Mouse (Mus musculus): Measurements from ENCODE around the gene Gzmm. TPM values are rescaled to one million over a fixed set of nuclear protein-coding genes. Genes with fewer than 3 reads are reported as not detected.

Gzmm gene
- 1 to 10 TPM; 1.2 to 2.0 TPM for total RNA-seq (2023)

DNA sequence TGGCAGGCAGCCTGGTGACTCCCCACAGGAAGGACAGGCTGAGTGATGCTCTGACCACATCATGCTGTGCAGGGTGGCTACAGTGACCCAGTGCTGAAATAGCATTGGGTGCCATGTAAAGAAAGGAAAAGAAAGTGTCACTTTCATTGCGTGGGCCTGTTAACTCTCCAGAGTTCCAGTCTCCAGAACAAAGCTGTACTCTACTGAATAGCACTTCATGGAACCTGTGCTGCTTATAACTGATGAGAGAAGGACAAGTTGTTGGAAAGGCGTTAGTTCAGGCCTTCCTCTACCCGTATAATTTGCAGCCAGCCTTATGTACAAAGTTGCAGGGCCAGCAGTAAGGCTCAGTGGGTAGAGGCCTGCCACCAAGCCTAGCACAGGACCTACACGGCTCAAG is at the start of gene Gzmm:
Gene Gzmm (plus strand): TSS at position 301 of the 400 bp plus-strand sequence.

DNA sequence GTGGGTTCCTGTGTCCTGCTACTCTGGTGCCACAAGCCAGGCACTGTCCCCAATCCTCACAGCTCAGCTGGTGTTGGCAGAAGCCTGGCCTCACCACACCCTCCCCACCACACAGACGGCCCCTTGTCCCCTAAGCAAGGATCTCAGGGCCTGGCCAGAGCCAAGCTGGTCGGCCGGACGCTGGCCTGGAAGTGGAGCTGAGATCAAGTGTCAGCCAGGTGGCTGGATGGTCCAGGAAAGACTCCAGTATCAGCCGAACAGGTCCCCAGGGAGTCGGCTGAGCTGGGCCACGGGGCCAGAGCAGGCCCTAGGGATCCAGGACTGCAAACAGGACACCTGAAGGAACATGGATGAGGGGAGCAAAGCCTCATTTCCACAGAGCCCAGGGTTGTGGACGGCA is 43.1 kb upstream of the Gzmm start, which contains the start of gene Odf3l2:
Gene Odf3l2 (minus strand): TSS at position 28 of the 400 bp plus-strand sequence.

DNA sequence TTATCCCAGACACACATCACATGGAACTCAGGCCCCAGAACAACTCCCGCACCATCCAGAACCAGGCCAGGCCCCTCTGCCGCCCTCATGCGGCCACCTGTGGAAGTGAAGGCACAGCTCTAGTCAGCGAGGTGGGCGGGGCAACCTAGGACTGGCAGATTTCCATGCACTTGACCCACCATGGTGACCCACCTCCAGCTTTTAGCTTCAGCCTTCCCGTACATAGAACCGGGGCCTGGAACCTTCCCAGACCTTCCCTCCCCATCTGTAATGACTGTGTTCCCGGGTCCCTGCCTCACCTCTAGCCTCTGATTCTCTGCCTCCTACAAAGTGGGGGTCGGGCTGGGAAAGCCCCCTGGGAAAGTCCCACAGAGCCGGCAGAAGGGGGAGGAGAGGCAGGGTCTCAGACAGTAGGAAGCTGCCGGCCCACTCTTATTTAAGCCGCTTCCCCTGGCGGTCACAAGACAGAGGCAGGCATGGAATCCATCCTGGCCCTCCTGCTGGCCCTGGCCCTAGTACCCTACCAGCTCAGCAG is 24.6 kb upstream of the Gzmm start, which contains the start of gene Madcam1:
Gene Madcam1 (plus strand): TSS at position 429 of the 535 bp plus-strand sequence.

DNA sequence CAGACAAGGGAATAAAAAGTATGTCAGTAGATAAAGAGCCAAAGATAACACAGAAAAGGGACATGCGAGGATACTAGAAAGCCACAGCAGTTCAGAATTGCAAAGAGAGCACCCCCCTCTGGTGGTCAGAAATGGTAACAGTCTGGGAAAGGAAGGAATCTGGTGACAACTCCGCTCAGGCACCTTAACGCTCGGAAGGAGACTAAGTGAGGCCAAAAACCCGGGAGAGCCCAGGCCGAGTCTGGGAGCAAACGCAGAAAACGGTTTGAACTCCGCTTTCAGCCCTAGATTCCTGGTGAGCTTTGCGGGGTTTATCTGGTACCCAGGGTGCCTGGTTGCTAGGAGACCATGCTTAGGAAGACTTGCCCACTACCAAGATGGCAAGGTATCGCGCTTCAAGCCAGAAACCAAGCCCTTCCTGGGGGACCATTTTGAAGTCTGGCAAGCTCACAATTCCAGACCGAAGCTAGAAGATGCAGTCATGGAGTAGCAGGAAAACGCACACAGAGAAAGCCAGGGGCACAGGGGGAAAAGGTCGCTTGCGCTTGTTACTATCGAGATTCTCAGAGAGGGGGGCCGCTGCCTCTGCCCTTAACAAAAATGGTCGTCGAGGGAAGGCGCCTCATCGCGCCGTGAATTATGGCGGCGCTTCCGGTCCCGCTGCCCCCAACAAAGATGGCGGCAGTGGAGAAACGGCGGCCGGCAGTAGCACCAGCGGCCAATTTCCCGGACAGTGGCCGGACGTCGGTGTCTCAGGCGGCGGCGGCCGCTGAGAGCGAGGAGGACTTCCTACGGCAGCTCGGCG is 19.8 kb upstream of the Gzmm start, which contains the start of gene Tpgs1:
Gene Tpgs1 (plus strand): TSS at position 599 of the 805 bp plus-strand sequence.

DNA sequence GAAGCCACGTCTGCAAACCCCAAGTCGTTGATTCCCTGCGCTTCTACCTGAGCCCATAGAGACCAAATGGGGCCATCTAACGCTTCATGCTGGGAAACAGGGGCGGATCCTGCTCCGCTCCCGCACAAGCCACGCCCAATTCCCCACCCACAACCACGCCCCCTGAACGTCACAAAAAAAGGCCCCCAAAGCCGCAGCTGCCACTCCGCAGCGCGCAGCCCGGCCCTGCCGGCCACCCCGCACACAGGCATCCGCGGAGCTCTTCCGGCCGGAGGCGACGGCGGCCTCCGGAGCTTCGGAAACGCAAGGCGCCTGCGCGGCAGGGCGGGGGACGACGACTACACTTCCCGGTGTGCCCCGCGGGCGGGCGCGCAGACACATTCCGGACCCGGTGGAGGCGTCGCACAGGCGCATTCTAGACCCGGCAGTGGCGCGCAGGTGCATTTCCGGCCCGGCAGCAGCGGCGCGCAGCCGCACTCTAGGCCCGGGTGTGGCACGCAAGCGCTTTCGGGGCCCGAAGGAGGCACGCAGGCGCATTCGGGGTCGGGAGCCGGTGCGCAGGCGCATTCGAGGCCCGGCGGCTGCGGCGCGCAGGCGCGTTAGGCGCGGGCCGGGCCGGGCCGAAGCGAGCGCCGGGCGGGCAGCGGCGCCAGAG is 7.1 kb upstream of the Gzmm start, which contains the start of gene Cdc34:
Gene Cdc34 (plus strand): TSS at position 605 of the 655 bp plus-strand sequence.

DNA sequence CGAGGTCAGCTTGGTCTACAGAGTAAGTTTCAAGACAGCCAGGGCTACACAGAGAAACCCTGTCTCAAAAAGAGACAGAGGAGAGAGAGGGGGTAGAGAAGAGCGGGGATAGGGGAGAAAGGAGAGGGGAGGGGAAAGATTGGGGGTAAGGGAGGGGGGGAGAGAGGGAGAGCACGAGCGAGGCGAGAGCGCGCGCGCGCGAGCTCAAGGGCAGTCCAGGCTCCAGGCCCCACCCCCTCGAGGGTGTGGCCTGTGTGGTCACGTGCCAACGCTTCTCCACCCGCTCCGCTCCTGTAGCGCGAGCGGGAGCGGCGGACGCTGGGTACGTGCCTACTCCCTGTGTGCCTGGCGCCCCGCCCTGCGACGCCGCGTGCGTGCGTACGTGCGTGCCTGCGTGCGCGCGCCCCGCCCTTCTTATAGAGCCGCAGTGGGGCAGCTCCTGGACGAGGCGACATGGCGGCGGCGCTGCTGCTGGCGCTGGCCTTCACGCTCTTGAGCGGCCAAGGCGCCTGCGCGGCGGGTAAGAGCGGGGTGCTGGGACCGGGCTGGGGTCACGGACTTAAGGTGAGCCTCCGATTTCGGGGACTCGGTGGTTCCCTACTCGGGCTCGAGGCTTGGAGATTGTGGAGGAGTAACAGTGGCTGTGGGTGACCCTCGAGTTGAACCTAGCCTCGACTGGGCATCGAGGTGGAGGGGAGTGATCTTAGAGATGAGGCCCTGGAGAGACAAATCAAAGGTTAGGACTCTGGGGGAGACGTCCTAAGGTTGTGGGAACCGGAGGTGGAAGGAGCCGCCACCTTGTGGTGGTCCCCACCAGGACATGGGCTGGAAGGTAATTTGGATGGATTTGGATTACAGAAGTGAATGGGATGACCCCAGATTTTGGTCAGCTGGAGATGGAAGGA is 15.5 kb downstream of the Gzmm start, which contains the start of gene Bsg:
Gene Bsg (plus strand): TSS at position 427 of the 905 bp plus-strand sequence.

DNA sequence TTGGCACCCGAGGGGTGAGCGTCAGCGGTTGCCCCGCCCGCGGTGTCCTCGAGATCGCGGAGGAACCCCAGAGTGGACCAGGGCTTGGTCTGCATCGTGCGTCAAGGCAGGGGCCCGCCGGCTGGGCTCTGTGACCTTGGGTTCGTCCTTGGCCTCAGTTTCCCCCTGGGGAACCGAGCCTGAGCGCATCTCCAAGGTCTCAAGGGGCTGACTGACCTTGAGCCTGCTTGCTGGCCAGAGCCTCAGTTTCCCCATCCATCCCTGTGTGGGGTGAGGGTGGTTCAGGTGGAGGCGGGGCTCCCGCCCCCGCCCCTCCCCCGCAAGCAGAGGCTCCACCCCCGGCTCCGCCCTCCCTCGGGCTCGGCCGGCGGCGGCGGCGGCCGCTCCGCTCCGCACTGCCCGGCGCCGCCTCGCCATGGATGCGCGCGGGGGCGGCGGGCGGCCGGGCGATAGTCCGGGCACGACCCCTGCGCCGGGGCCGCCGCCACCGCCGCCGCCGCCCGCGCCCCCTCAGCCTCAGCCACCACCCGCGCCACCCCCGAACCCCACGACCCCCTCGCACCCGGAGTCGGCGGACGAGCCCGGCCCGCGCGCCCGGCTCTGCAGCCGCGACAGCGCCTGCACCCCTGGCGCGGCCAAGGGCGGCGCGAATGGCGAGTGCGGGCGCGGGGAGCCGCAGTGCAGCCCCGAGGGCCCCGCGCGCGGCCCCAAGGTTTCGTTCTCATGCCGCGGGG is 27.6 kb downstream of the Gzmm start, which contains the start of gene Hcn2:
Gene Hcn2 (plus strand): TSS at position 381 of the 734 bp plus-strand sequence.

Other genes with a start within 250 kb of the Gzmm start
- gene Vmn2r83, start 220.3 kb upstream of the Gzmm start, total RNA-seq (2023), result not detected
- gene Plpp2, start 155.2 kb upstream of the Gzmm start, total RNA-seq (2023), result 1 to 10 TPM; 3.7 to 5.6 TPM
- gene Mier2, start 133.8 kb upstream of the Gzmm start, total RNA-seq (2023), result 10 to 100 TPM; 10.0 to 10.2 TPM
- not detected for gene Theg, start 101.7 kb upstream of the Gzmm start, total RNA-seq (2023)
- gene C2cd4c, start 75.0 kb upstream of the Gzmm start, total RNA-seq (2023), result not detected
- under 1 TPM in 1 of 2 experiments, not detected in 1; 0.18 TPM for gene Shc2, start 51.1 kb upstream of the Gzmm start, total RNA-seq (2023)
- gene Odf3l2, start 43.3 kb upstream of the Gzmm start, total RNA-seq (2023), result not detected
- gene Madcam1, start 24.5 kb upstream of the Gzmm start, total RNA-seq (2023), result not detected
- 10 to 100 TPM; 20.0 to 24.9 TPM for gene Tpgs1, start 19.7 kb upstream of the Gzmm start, total RNA-seq (2023)
- gene Cdc34, start 6.8 kb upstream of the Gzmm start, total RNA-seq (2023), result 10 to 100 TPM; 68.4 to 73.0 TPM
- gene Bsg, start 15.5 kb downstream of the Gzmm start, total RNA-seq (2023), result 100 to 1,000 TPM; 142 to 159 TPM
- under 1 TPM in 1 of 2 experiments, not detected in 1; 0.31 TPM for gene Hcn2, start 27.6 kb downstream of the Gzmm start, total RNA-seq (2023)
- 10 to 100 TPM; 12.2 to 14.2 TPM for gene Polrmt, start 57.6 kb downstream of the Gzmm start, total RNA-seq (2023)
- gene Fgf22, start 66.1 kb downstream of the Gzmm start, total RNA-seq (2023), result not detected
- 10 to 100 TPM; 23.5 to 29.1 TPM for gene Rnf126, start 77.9 kb downstream of the Gzmm start, total RNA-seq (2023)
- gene Fstl3, start 88.3 kb downstream of the Gzmm start, total RNA-seq (2023), result 1 to 10 TPM; 4.3 to 4.5 TPM
- gene Prss57, start 101.9 kb downstream of the Gzmm start, total RNA-seq (2023), result 10 to 100 TPM; 22.9 to 23.5 TPM
- gene Palm, start 104.6 kb downstream of the Gzmm start, total RNA-seq (2023), result 100 to 1,000 TPM; 118 to 122 TPM
- 1 to 10 TPM in 1 of 2 experiments, under 1 TPM in 1; 0.64 to 1.1 TPM for gene Misp, start 132.0 kb downstream of the Gzmm start, total RNA-seq (2023)
- gene Ptbp1, start 165.4 kb downstream of the Gzmm start, total RNA-seq (2023), result 100 to 1,000 TPM; 255 to 282 TPM
- 100 to 1,000 TPM; 525 to 560 TPM for gene Prtn3, start 185.5 kb downstream of the Gzmm start, total RNA-seq (2023)
- gene Plppr3, start 185.6 kb downstream of the Gzmm start, total RNA-seq (2023), result 10 to 100 TPM; 20.1 to 25.2 TPM
- gene Elane, start 197.2 kb downstream of the Gzmm start, total RNA-seq (2023), result 100 to 1,000 TPM; 647 to 654 TPM
- under 1 TPM in 1 of 2 experiments, not detected in 1; 0.46 TPM for gene Cfd, start 201.8 kb downstream of the Gzmm start, total RNA-seq (2023)
- 10 to 100 TPM; 33.3 to 34.5 TPM for gene Med16, start 219.9 kb downstream of the Gzmm start, total RNA-seq (2023)
- gene Gm26602, start 221.8 kb downstream of the Gzmm start, total RNA-seq (2023), result not detected
- 1 to 10 TPM; 4.2 to 5.2 TPM for gene Kiss1r, start 228.0 kb downstream of the Gzmm start, total RNA-seq (2023)
- 100 to 1,000 TPM; 448 to 486 TPM for gene R3hdm4, start 232.2 kb downstream of the Gzmm start, total RNA-seq (2023)
- gene Arid3a, start 238.0 kb downstream of the Gzmm start, total RNA-seq (2023), result 100 to 1,000 TPM; 176 to 193 TPM